Mouse (Mus musculus): ENCODE results near the gene Txndc15. TPM values are rescaled to one million over a fixed set of nuclear protein-coding genes. Genes with fewer than 3 reads are reported as not detected.
A peak's percentile ranks its signal among the peaks of the same experiment; 100 is the strongest.
"Not testable (repeated sequence)": the region's sequence is repeated elsewhere in the genome, so short reads cannot be mapped to it uniquely, and the experiment has no call there.

Txndc15 gene
- polyA plus RNA-seq (2016; fragmentation: Nextera tagmentation; extraction: Ambion mirVana), result 77.6 and 84.3 TPM in 2 replicates

- Histone ChIP-seq H3K36me3 (peaks cover 23% of the 10 kb centered on the region), H3K4me3 (peak within 1 kb of the TSS; percentile 74), H3K27ac (replicated peaks) (peak within 1 kb of the TSS; percentile 95), H3K4me1 (peaks cover 14% of the 10 kb centered on the region), H3K9me3 (replicated peaks) (no peaks in the 10 kb centered on the region), H3K27me3 (ENCODE audit: low read depth, poor library complexity, severe bottlenecking) (no peaks in the 10 kb centered on the region)
- peak; percentile 87 for DNase-seq (ENCODE audit: low spot score)
- WGBS, result under 1% methylated on average over 63 of the region's 63 CpGs
Measured at GRCm38 (mm10) chr13:55714501-55715166, at the start of gene Txndc15. Gene Txndc15, plus strand, starts transcription at chr13:55714650.

- WGBS, result 84% methylated on average over 6 of the region's 6 CpGs
- peaks cover 96% of the 10 kb centered on the region for H3K36me3 ChIP-seq
- peak; percentile 44 for DNase-seq (ENCODE audit: low spot score)
Measured at GRCm38 (mm10) chr13:55668550-55668949, 45.9 kb upstream of the Txndc15 start.

GRCm38 (mm10) chr13:55672711-55673110, 41.7 kb upstream of the Txndc15 start:
- WGBS, result 95% methylated on average over 6 of the region's 6 CpGs
- H3K4me1 ChIP-seq, result no peaks in the 10 kb centered on the region
- no peaks in the 10 kb centered on the region; the same call in 1 of the 2 replicates for H3K9me3 ChIP-seq (replicated peaks)
- H3K4me3 ChIP-seq, result no peak overlapping the region
- no peak for DNase-seq (ENCODE audit: low spot score)
- no peak overlapping the region for H3K27ac ChIP-seq (replicated peaks)
- H3K36me3 ChIP-seq, result peaks cover 97% of the 10 kb centered on the region
- no peaks in the 10 kb centered on the region for H3K27me3 ChIP-seq (ENCODE audit: low read depth, poor library complexity, severe bottlenecking)

More at GRCm38 (mm10) chr13:55668550-55668949, 45.9 kb upstream of the Txndc15 start:
- no peaks in the 10 kb centered on the region for H3K27me3 ChIP-seq (ENCODE audit: low read depth, poor library complexity, severe bottlenecking)
- H3K4me3 ChIP-seq, result no peak overlapping the region
- no peaks in the 10 kb centered on the region; the same call in 1 of the 2 replicates for H3K9me3 ChIP-seq (replicated peaks)
- H3K4me1 ChIP-seq, result no peaks in the 10 kb centered on the region
- H3K27ac ChIP-seq (replicated peaks), result no peak overlapping the region

DNA sequence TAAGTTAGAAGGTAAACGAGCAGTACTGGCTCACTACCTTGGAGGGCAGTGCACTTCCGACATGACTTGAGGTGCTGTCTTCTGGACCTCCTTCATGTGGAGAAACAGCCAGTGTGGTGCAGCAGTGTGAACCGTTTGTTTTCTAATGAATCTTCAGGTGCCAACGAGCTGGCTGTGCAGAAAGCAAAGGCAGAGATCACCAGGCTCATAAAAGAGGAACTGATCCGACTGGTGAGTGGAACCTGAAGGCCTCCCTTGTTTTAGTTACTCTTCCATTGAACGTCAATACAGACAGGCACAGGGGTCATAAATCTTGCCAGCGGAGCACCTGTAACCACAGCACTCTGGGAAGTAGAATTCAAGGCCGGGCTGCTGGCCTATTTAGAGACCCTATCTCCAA, 37.1 kb upstream of the Txndc15 start:
- no peaks in the 10 kb centered on the region for H3K9me3 ChIP-seq (replicated peaks)
- no peaks in the 10 kb centered on the region for H3K27me3 ChIP-seq (ENCODE audit: low read depth, poor library complexity, severe bottlenecking)
- no peak overlapping the region for H3K4me3 ChIP-seq
- no peak for DNase-seq (ENCODE audit: low spot score)
- H3K27ac ChIP-seq (replicated peaks), result no peak overlapping the region
- H3K4me1 ChIP-seq, result no peaks in the 10 kb centered on the region
- 92% methylated on average over 8 of the region's 8 CpGs for WGBS
- H3K36me3 ChIP-seq, result peaks cover 97% of the 10 kb centered on the region

DNA sequence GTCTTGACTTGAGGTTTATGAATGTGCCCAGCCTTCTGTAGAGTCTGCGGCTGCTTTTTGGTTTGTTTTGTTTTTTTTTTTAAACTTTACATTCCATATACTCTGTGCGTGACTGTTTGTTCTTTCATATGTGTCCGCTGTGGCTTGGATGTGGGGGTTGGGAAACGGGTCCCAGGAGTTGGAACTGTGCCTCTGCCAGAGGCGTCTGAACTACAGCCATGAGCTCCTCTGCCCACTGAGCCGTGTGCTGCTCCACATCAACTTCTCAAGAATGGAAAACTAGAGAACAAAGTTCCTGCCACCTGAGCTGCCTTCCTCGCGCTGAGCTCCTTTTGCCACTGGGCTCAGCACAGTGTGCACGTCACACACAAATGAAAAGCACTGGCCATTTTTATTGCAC, 32.2 kb upstream of the Txndc15 start:
- H3K4me3 ChIP-seq, result no peak overlapping the region
- no peaks in the 10 kb centered on the region for H3K9me3 ChIP-seq (replicated peaks)
- peaks cover 5% of the 10 kb centered on the region for H3K4me1 ChIP-seq
- no peak overlapping the region for H3K27ac ChIP-seq (replicated peaks)
- no peaks in the 10 kb centered on the region for H3K27me3 ChIP-seq (ENCODE audit: low read depth, poor library complexity, severe bottlenecking)
- H3K36me3 ChIP-seq, result peaks cover 51% of the 10 kb centered on the region
- WGBS, result 93% methylated on average over 9 of the region's 9 CpGs
- DNase-seq (ENCODE audit: low spot score), result no peak

- H3K9me3 ChIP-seq (replicated peaks), result no peaks in the 10 kb centered on the region
- DNase-seq (ENCODE audit: low spot score), result no peak
- no peak overlapping the region for H3K4me3 ChIP-seq
- 96% methylated on average over 3 of the region's 3 CpGs for WGBS
- H3K36me3 ChIP-seq, result peaks cover 37% of the 10 kb centered on the region
- no peak overlapping the region for H3K27ac ChIP-seq (replicated peaks)
- no peaks in the 10 kb centered on the region for H3K27me3 ChIP-seq (ENCODE audit: low read depth, poor library complexity, severe bottlenecking)
- peaks cover 19% of the 10 kb centered on the region for H3K4me1 ChIP-seq
Measured at GRCm38 (mm10) chr13:55683581-55683980, 30.9 kb upstream of the Txndc15 start.

- Histone ChIP-seq H3K4me3 (no peak overlapping the region), H3K36me3 (peaks cover 13% of the 10 kb centered on the region), H3K27ac (replicated peaks) (0 out of 2 replicates have a peak overlapping the region, but pooled peaks have one; percentile 33), H3K9me3 (replicated peaks) (no peaks in the 10 kb centered on the region), H3K4me1 (peaks cover 20% of the 10 kb centered on the region), H3K27me3 (ENCODE audit: low read depth, poor library complexity, severe bottlenecking) (no peaks in the 10 kb centered on the region)
- DNase-seq (ENCODE audit: low spot score), result no peak
- 81% methylated on average over 9 of the region's 9 CpGs for WGBS
Measured at GRCm38 (mm10) chr13:55686107-55686633, 28.3 kb upstream of the Txndc15 start.

GRCm38 (mm10) chr13:55687927-55688602, 26.4 kb upstream of the Txndc15 start:
- WGBS, result 23% methylated on average over 4 of the region's 4 CpGs

GRCm38 (mm10) chr13:55692535-55693242, 21.8 kb upstream of the Txndc15 start, which contains the start of gene B230219D22Rik:
Gene B230219D22Rik, plus strand, starts transcription at chr13:55693124.
- Histone ChIP-seq H3K4me1 (peaks cover 36% of the 10 kb centered on the region), H3K9me3 (replicated peaks) (no peaks in the 10 kb centered on the region), H3K4me3 (peak within 1 kb of the TSS; percentile 98), H3K27ac (replicated peaks) (peak within 1 kb of the TSS; percentile 100), H3K27me3 (ENCODE audit: low read depth, poor library complexity, severe bottlenecking) (no peaks in the 10 kb centered on the region), H3K36me3 (peaks cover 20% of the 10 kb centered on the region)
- WGBS, result 2% methylated on average over 51 of the region's 51 CpGs
- peak; percentile 91 for DNase-seq (ENCODE audit: low spot score)

More at GRCm38 (mm10) chr13:55687927-55688602, 26.4 kb upstream of the Txndc15 start:
- H3K36me3 ChIP-seq, result no peaks in the 10 kb centered on the region; the same call in 1 of the 2 replicates
- no peaks in the 10 kb centered on the region for H3K9me3 ChIP-seq (replicated peaks)
- peaks cover 28% of the 10 kb centered on the region for H3K4me1 ChIP-seq
- H3K27me3 ChIP-seq (ENCODE audit: low read depth, poor library complexity, severe bottlenecking), result no peaks in the 10 kb centered on the region
- DNase-seq (ENCODE audit: low spot score), result peak; percentile 70
- H3K4me3 ChIP-seq, result peak overlapping the region; percentile 11; the same call in 1 of the 2 replicates
- peak overlapping the region; percentile 76 for H3K27ac ChIP-seq (replicated peaks)

- no peaks in the 10 kb centered on the region for H3K9me3 ChIP-seq (replicated peaks)
- H3K27ac ChIP-seq (replicated peaks), result peak overlapping the region; percentile 100
- H3K4me3 ChIP-seq, result peak overlapping the region; percentile 98
- no peaks in the 10 kb centered on the region for H3K27me3 ChIP-seq (ENCODE audit: low read depth, poor library complexity, severe bottlenecking)
- H3K4me1 ChIP-seq, result peaks cover 30% of the 10 kb centered on the region
- WGBS, result under 1% methylated on average over 68 of the region's 70 CpGs
- DNase-seq (ENCODE audit: low spot score), result no peak
- H3K36me3 ChIP-seq, result peaks cover 26% of the 10 kb centered on the region
Measured at GRCm38 (mm10) chr13:55693243-55693721, 21.2 kb upstream of the Txndc15 start.

GRCm38 (mm10) chr13:55694110-55694509, 20.3 kb upstream of the Txndc15 start:
- H3K36me3 ChIP-seq, result peaks cover 35% of the 10 kb centered on the region
- no peaks in the 10 kb centered on the region for H3K9me3 ChIP-seq (replicated peaks)
- 33% methylated on average over 8 of the region's 8 CpGs for WGBS
- peak overlapping the region; percentile 100 for H3K27ac ChIP-seq (replicated peaks)
- no peak for DNase-seq (ENCODE audit: low spot score)
- peaks cover 26% of the 10 kb centered on the region for H3K4me1 ChIP-seq
- H3K4me3 ChIP-seq, result peak overlapping the region; percentile 98
- H3K27me3 ChIP-seq (ENCODE audit: low read depth, poor library complexity, severe bottlenecking), result no peaks in the 10 kb centered on the region

- Histone ChIP-seq H3K36me3 (peaks cover 53% of the 10 kb centered on the region), H3K4me1 (peaks cover 26% of the 10 kb centered on the region)
- 80% methylated on average over 2 of the region's 3 CpGs for WGBS
- H3K4me3 ChIP-seq; H3K9me3 ChIP-seq (replicated peaks); DNase-seq (ENCODE audit: low spot score); H3K27ac ChIP-seq (replicated peaks); H3K27me3 ChIP-seq (ENCODE audit: low read depth, poor library complexity, severe bottlenecking): not testable (repeated sequence)
Measured at GRCm38 (mm10) chr13:55695989-55696388, 18.5 kb upstream of the Txndc15 start.

All from midbrain, embryonic 10.5 days (tissue).